Mouse (Mus musculus): Measurements from ENCODE around the gene 2010111I01Rik.

The 2010111I01Rik gene

GRCm38 (mm10) chr13:63289152-63289551, 324.5 kb downstream of the 2010111I01Rik start:
- DNase-seq (ENCODE audit: low spot score in 2 of 2) = no peak

GRCm38 (mm10) chr13:63289687-63290086, 325.0 kb downstream of the 2010111I01Rik start:
- no peak for DNase-seq (ENCODE audit: low spot score in 2 of 2)

GRCm38 (mm10) chr13:63290126-63290525, 325.4 kb downstream of the 2010111I01Rik start:
- DNase-seq (ENCODE audit: low spot score in 2 of 2) = no peak

GRCm38 (mm10) chr13:63291016-63291415, 326.3 kb downstream of the 2010111I01Rik start:
- no peak for DNase-seq (ENCODE audit: low spot score in 2 of 2)

- DNase-seq (ENCODE audit: low spot score in 2 of 2) = no peak
Measured at GRCm38 (mm10) chr13:63293647-63294046, 329.0 kb downstream of the 2010111I01Rik start.

- no peak for DNase-seq (ENCODE audit: low spot score in 2 of 2)
Measured at GRCm38 (mm10) chr13:63294359-63295193, 329.9 kb downstream of the 2010111I01Rik start.

- no peak for DNase-seq (ENCODE audit: low spot score in 2 of 2)
Measured at GRCm38 (mm10) chr13:63296300-63296699, 331.6 kb downstream of the 2010111I01Rik start.

- DNase-seq (ENCODE audit: low spot score in 2 of 2) = no peak
Measured at GRCm38 (mm10) chr13:63297003-63297402, 332.3 kb downstream of the 2010111I01Rik start.

GRCm38 (mm10) chr13:63297933-63298332, 333.2 kb downstream of the 2010111I01Rik start:
- DNase-seq (ENCODE audit: low spot score in 2 of 2) = no peak

GRCm38 (mm10) chr13:63298931-63299330, 334.2 kb downstream of the 2010111I01Rik start:
- no peak for DNase-seq (ENCODE audit: low spot score in 2 of 2)

GRCm38 (mm10) chr13:63300929-63301328, 336.2 kb downstream of the 2010111I01Rik start:
- no peak for DNase-seq (ENCODE audit: low spot score in 2 of 2)

- no peak for DNase-seq (ENCODE audit: low spot score in 2 of 2)
Measured at GRCm38 (mm10) chr13:63301764-63302209, 337.1 kb downstream of the 2010111I01Rik start.

GRCm38 (mm10) chr13:63302381-63302780, 337.7 kb downstream of the 2010111I01Rik start:
- no peak for DNase-seq (ENCODE audit: low spot score in 2 of 2)

GRCm38 (mm10) chr13:63304124-63304792, 339.6 kb downstream of the 2010111I01Rik start:
- peak in 1 of 2 experiments; percentile 45 for DNase-seq (ENCODE audit: low spot score in 2 of 2)

GRCm38 (mm10) chr13:63304799-63305159, 340.1 kb downstream of the 2010111I01Rik start:
- no peak for DNase-seq (ENCODE audit: low spot score in 2 of 2)

- DNase-seq (ENCODE audit: low spot score in 2 of 2) = peak in 1 of 2 experiments; percentile 34
Measured at GRCm38 (mm10) chr13:63305160-63306011, 340.7 kb downstream of the 2010111I01Rik start.

GRCm38 (mm10) chr13:63306768-63307167, 342.1 kb downstream of the 2010111I01Rik start:
- no peak for DNase-seq (ENCODE audit: low spot score in 2 of 2)

GRCm38 (mm10) chr13:63309563-63309962, 344.9 kb downstream of the 2010111I01Rik start:
- DNase-seq (ENCODE audit: low spot score in 2 of 2) = no peak

- no peak for DNase-seq (ENCODE audit: low spot score in 2 of 2)
Measured at GRCm38 (mm10) chr13:63311156-63311555, 346.5 kb downstream of the 2010111I01Rik start.

- DNase-seq (ENCODE audit: low spot score in 2 of 2) = no peak
Measured at GRCm38 (mm10) chr13:63313247-63313646, 348.6 kb downstream of the 2010111I01Rik start.

GRCm38 (mm10) chr13:63313748-63314607, 349.3 kb downstream of the 2010111I01Rik start:
- no peak for DNase-seq (ENCODE audit: low spot score in 2 of 2)

Data from urinary bladder, adult 18-20 months (tissue).